Mouse (Mus musculus) thymus, adult 2 months (tissue): ENCODE measurements around the gene Jarid2.

Source experiments
- CTCF ChIP-seq: fragments of 200-500 bp; IDR thresholded peaks from 2 replicates; pipeline ENCODE4 v1.5.1; 2012; ENCODE audit warnings: mild to moderate bottlenecking, control low read depth, low read length, moderate library complexity, borderline replicate concordance; ENCODE audit not compliant: control insufficient read depth, poor library complexity, insufficient read depth; ENCODE audit errors: extremely low read depth
- POLR2A ChIP-seq: fragments of 200-500 bp; IDR thresholded peaks from 2 replicates; pipeline ENCODE4 v1.6.1; 2012; ENCODE audit warnings: mild to moderate bottlenecking, low read length, control low read depth, moderate library complexity; ENCODE audit not compliant: control insufficient read depth, poor library complexity, insufficient read depth; ENCODE audit errors: extremely low read depth

DNA sequence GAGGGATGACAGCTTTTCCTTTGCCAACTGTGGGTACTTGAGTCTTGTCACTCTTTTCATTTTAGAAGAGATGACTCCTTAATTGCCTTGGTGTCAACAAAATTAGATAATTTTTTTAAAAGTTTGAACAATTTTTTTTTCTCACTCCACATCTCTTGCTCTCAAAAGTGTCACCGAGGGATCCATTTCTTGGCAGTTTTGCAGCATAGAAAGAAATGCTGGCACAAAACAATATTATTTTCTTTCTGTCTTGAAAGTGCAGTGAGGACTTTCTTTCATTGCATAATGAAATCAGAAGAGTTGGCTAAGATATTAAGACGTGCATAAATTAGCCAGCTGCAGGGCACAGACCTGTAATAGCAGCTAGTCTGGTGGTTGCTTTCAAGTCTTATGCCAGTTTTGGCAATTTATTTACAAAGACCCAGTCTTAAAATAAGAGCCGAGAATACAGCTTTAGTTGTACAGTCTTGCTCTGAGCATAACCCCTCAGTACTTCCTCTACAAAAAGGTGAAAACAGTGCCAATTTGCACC lies 63.2 kb downstream of the Jarid2 start:
- TF ChIP-seq POLR2A: no peak
- no peak for TF ChIP-seq CTCF
